Mouse (Mus musculus) liver, adult (tissue): ENCODE data around the gene Laptm5.

Experiments
- GATA4 ChIP-seq: IDR thresholded peaks from 2 replicates; pipeline ENCODE4 v1.6.1; 2014; ENCODE audit warnings: mild to moderate bottlenecking, low read length; ENCODE audit not compliant: insufficient replicate concordance

Laptm5 gene

DNA sequence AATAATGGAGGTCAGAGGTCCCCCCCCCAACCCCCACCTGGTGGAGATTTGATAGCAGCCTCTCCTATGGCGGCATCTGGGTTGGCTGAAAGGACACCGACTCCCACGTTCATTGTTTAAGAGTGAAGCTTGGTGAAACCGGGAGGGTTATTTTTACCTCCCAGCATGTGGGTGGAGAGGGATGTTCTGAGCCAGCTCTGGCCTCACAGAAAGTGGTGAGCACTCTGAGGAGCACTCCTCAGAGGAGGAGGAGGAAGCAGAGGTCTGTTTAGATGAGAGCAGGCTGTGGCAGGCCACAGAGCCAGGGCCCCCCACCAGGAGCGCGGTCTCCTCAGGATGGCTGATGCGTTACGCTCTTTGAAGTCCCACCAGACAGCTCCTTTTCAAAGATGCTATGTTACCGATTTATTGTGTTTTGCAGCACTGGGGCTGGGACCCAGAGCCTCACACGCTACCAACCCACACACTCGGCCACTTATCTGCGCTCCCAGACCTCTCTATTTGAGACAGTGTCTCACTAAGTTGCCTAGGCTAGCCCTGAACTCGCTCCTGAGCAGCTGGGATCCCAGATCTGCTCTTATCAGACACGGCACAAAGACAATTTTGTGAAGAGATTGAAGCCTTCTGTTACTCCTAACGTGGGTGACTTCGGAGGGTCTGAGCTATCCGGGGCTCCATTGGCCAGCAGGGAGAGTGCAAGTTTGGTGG, 3.6 kb upstream of the Laptm5 start:
- TF ChIP-seq GATA4 = no peak

- no peak for TF ChIP-seq GATA4
Observed at GRCm38 (mm10) chr4:130910666-130911065, 2.3 kb upstream of the Laptm5 start.

- no peak for TF ChIP-seq GATA4
Observed at GRCm38 (mm10) chr4:130912626-130913025, 299 bp upstream of the Laptm5 start.

DNA sequence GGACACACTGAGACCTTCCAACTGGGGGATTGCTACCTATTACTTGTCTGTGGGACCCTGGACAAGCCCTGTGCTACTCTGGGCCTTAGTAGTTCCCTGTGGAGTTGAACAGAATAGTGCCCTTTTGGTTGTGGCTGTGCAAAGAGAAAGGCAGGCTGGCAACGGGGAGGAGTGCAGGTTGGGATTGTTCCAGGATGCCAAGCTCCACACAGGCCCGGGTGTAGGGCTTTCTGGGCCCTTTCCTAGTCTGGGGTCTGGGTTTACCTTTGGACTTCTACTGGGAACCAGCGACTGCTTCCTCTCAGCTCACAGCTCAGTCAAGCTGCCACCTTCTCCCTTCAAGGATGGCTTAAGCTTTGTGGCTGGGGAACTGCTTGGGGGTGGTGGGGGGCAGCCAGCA, 586 bp downstream of the Laptm5 start:
- TF ChIP-seq GATA4 = no peak

- TF ChIP-seq GATA4 = no peak
Observed at GRCm38 (mm10) chr4:130914011-130914410, 1.1 kb downstream of the Laptm5 start.

- TF ChIP-seq GATA4 = no peak
Observed at GRCm38 (mm10) chr4:130914527-130914926, 1.6 kb downstream of the Laptm5 start.

- TF ChIP-seq GATA4 = no peak
Observed at GRCm38 (mm10) chr4:130915006-130915667, 2.2 kb downstream of the Laptm5 start.

DNA sequence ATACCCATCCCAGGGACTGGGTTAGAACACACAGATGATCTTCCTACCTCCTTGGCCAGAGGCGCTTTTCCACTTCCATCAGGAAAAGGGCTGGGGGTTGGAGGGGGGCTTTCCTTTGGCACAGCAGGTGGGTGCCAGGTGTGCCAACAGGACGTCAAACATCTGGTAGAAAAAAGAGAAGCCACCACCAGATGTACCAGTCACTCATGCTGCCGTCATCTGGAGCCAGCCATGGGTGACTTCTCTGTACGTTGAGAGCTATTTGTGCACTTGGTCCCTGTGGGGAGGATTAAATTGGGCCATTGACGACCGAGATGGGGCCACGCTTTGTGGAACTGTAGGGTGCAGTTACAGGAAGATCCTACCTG, 2.7 kb downstream of the Laptm5 start:
- TF ChIP-seq GATA4 = no peak

DNA sequence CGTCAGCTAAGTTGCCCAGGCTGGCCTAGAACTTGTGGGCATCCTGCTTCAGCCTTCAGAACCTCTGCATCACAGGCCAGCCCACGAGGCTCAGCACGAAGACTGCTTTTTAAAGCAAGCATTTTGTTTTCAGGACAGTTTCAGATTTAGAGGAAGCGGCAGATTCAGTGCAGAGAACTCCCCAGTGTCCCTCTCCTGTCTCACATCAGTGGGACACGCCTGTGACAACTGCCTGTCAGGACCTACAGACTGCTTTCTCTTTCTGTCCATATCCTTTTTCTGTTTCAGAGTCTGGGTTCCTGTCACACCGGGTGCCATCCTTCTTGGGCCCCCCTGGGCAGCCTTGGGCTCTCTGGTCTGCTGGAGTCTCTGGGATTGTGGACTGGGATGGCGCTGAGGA, 3.7 kb downstream of the Laptm5 start:
- no peak for TF ChIP-seq GATA4

DNA sequence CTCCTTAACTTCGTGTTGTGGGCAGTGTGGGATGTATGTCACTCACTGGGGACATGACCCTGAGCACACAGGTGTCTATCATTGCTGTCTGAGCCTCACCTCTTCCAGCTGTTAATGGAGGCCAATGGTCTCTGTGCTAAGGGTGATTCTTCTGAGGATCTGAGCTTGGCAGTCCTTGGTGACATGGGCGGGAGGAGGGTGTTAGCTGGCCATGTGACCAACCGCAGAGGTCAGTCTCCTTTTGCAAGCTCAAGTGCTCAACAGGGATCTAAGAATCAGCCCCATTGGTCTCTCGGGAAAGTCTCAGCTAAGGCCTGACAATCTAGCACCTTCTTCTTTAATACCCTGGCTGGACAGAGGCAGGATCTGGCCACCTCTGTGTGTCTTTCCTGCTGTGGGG, 4.6 kb downstream of the Laptm5 start:
- no peak for TF ChIP-seq GATA4

GRCm38 (mm10) chr4:130918805-130919749, 6.2 kb downstream of the Laptm5 start:
- no peak for TF ChIP-seq GATA4

DNA sequence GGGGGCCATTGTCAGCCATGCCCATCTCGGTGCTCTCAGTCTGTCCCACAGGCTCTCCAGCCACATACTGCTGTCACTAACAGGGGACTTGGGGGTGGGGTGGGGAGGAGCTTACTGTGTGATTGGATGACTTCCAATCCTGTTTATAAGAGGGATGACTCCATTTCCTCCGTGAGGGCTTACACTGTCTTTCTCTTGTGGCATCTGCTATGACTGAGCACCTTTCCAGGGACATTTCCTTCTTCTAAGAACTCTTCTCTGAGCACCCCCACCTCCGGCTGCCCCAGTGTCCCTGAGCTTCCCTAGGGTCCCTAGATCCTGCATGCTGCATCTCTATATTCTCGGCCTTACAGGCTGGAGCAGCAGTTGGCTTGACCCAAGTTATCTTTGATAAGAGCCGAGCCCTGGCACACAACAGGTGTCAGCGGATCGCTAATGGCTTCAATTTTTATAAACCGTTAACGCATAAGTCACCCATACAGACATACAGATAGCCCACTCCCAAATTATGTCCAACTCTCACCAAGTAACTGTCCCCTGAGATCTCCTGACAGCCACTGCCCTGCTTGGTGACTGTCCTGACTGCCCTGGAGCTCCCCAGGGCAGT, 6.9 kb downstream of the Laptm5 start:
- no peak for TF ChIP-seq GATA4

DNA sequence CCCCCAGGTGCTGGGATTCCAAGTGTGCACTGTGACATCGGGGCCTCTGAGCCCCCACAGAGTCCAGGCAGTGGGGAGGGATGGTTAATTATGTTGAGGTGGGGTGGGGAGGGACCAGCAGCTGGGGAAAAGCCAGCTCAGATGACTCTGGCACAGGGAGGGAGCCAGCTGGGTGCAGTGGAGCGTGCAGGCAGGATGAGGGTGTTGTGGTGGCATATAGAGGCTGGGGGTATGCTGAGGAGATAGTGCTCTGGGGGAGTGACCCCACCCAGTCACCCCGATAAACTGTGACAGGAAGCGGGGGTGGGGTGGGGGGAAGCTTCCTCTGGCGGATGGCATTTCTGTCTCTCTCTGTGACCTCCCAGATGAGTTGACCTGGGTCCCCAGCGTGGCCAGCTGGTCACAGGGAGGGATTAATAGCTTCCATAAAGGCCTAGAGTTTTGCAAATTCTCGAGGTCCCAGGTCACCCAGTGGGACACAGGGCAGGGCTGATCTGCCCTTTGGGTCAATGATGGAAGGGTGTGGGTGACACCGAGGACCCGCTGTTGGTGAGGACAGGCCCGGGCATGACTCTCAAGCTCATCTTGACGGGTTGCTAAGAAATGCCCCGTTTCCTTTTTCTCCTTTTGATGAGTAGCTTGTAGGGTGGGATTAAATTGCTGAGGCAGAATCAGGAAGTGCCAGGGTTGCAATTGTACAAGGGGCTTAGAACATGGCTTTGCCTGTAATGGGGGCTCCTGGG, 8.2 kb downstream of the Laptm5 start:
- TF ChIP-seq GATA4 = no peak

DNA sequence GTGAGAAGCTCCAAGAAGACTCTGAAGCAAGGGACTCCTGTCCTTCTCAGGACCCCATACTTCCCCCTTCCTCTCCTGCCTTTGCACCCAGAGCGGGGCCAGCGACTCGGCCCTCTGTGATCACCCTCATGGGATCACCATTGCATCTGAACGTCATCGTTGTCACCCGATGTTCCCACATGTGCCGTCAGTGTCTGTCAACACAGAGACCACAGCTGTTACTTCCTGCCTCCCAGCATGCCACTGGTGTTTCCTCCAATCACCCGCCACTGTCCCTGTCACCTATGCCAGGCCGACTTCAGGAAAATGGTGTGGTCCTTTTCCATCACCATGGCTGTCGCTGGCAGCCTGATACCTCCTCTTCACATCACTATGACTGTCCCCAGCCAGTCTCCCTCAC, 9.1 kb downstream of the Laptm5 start:
- no peak for TF ChIP-seq GATA4

- no peak for TF ChIP-seq GATA4
Observed at GRCm38 (mm10) chr4:130926274-130926673, 13.3 kb downstream of the Laptm5 start.
